Mouse (Mus musculus) CH12.LX (cell line): ENCODE data around the gene B4galt1. TPM values are rescaled to one million over a fixed set of nuclear protein-coding genes. Genes with fewer than 3 reads are reported as not detected.
A peak's percentile ranks its signal among the peaks of the same experiment; 100 is the strongest.

ENCODE experiments used
- DNase-seq: peaks from one replicate; pipeline ENCODE4 v3.0.0-alpha.2; 2013; ENCODE audit errors: extremely low read depth
- H3K27ac ChIP-seq: 2 replicates; pipeline ENCODE4 v1.5.1; 2012; ENCODE audit warnings: low read depth, mild to moderate bottlenecking, control low read depth, moderate library complexity; ENCODE audit not compliant: insufficient read depth
- H3K27me3 ChIP-seq: replicated peaks from 2 replicates; pipeline ENCODE3; 2012; ENCODE audit warnings: inconsistent platforms
- H3K36me3 ChIP-seq, 2 experiments: replicated peaks in 1 of 2; 2 replicates each; pipeline versions ENCODE3 to v1.6.1; 2012; ENCODE audit warnings: inconsistent platforms in 1 of 2, low read length in 1 of 2, mild to moderate bottlenecking in 1 of 2, mixed read lengths in 1 of 2, moderate library complexity in 1 of 2; ENCODE audit not compliant: control insufficient read depth in 1 of 2, insufficient read depth in 1 of 2
- H3K4me1 ChIP-seq, 2 experiments: 2 replicates each; pipeline ENCODE4 v1.6.1; 2012; ENCODE audit warnings: inconsistent platforms in 1 of 2, moderate library complexity in 1 of 2; ENCODE audit not compliant: insufficient read depth in 2 of 2, control insufficient read depth in 1 of 2
- H3K4me2 ChIP-seq: 2 replicates; pipeline ENCODE4 v1.6.1; 2012; ENCODE audit warnings: low read depth, mild to moderate bottlenecking, control low read depth; ENCODE audit not compliant: poor library complexity, insufficient read depth, severe bottlenecking
- H3K4me3 ChIP-seq, 3 experiments: fragments of 150-350 bp in 1 of 3; sonication (generic) in 1 of 3; replicated peaks in 1 of 3; 2 replicates each; pipeline versions ENCODE3 to v1.5.1; 2011 to 2012; ENCODE audit warnings: low read depth in 2 of 3, low read length in 2 of 3, mild to moderate bottlenecking in 2 of 3, moderate library complexity in 2 of 3, control low read depth in 1 of 3, improper control_type of control experiment in 1 of 3, inconsistent platforms in 1 of 3, mixed read lengths in 1 of 3; ENCODE audit not compliant: poor library complexity in 1 of 3
- H3K79me2 ChIP-seq: replicated peaks from 2 replicates; pipeline ENCODE4 v1.6.1; 2012; ENCODE audit warnings: mild to moderate bottlenecking, moderate library complexity; ENCODE audit not compliant: control insufficient read depth, poor library complexity, insufficient read depth, severe bottlenecking; ENCODE audit errors: extremely low read depth
- H3K9ac ChIP-seq: 2 replicates; pipeline ENCODE4 v1.6.1; 2012; ENCODE audit warnings: low read depth, mild to moderate bottlenecking, control low read depth, moderate library complexity; ENCODE audit not compliant: insufficient read depth
- H3K9me3 ChIP-seq: replicated peaks from 2 replicates; pipeline ENCODE3; 2012; ENCODE audit warnings: low read length, inconsistent platforms, mixed read lengths
- ELF1 ChIP-seq: IDR thresholded peaks from 2 replicates; pipeline ENCODE4 v1.6.1; 2014; ENCODE audit warnings: low read depth, mild to moderate bottlenecking, inconsistent platforms, low read length, improper control_type of control experiment
- GABPA ChIP-seq: IDR thresholded peaks from 2 replicates; pipeline ENCODE4 v1.6.1; 2012; ENCODE audit warnings: low read depth, low read length, improper control_type of control experiment, inconsistent platforms; ENCODE audit not compliant: insufficient replicate concordance
- IRF4 ChIP-seq: IDR thresholded peaks from 2 replicates; pipeline ENCODE4 v1.6.1; 2014; ENCODE audit warnings: low read depth, mild to moderate bottlenecking, inconsistent platforms, low read length, improper control_type of control experiment
- KAT2A ChIP-seq: IDR thresholded peaks from 2 replicates; pipeline ENCODE4 v1.6.1; 2012; ENCODE audit warnings: low read length, improper control_type of control experiment, inconsistent platforms; ENCODE audit not compliant: insufficient replicate concordance
- MAX ChIP-seq: IDR thresholded peaks from 2 replicates; pipeline ENCODE4 v1.6.1; 2011; ENCODE audit warnings: low read length, improper control_type of control experiment
- MAZ ChIP-seq: IDR thresholded peaks from 2 replicates; pipeline ENCODE4 v1.6.1; 2012; ENCODE audit warnings: low read depth, mild to moderate bottlenecking, inconsistent platforms, low read length, improper control_type of control experiment, moderate library complexity
- MEF2A ChIP-seq: IDR thresholded peaks from 2 replicates; pipeline ENCODE4 v1.6.1; 2014; ENCODE audit warnings: low read depth, mild to moderate bottlenecking, inconsistent platforms, low read length, improper control_type of control experiment, borderline replicate concordance
- MYC ChIP-seq: IDR thresholded peaks from 2 replicates; pipeline ENCODE4 v1.6.1; 2011; ENCODE audit warnings: low read depth, mild to moderate bottlenecking, improper control_type of control experiment, low read length
- NRF1 ChIP-seq: IDR thresholded peaks from 2 replicates; pipeline ENCODE4 v1.6.1; 2014; ENCODE audit warnings: low read depth, mild to moderate bottlenecking, inconsistent platforms, low read length, improper control_type of control experiment, moderate library complexity
- PAX5 ChIP-seq: IDR thresholded peaks from 2 replicates; pipeline ENCODE4 v1.6.1; 2012; ENCODE audit warnings: low read length, inconsistent platforms, mixed read lengths
- POLR2A ChIP-seq: IDR thresholded peaks from 2 replicates; pipeline ENCODE4 v1.6.1; 2011; ENCODE audit warnings: low read depth, mild to moderate bottlenecking, improper control_type of control experiment, low read length
- POLR2AphosphoS2 ChIP-seq: IDR thresholded peaks from 2 replicates; pipeline ENCODE4 v1.6.1; 2011; ENCODE audit warnings: low read depth, low read length, improper control_type of control experiment
- RAD21 ChIP-seq: IDR thresholded peaks from 2 replicates; pipeline ENCODE4 v1.6.1; 2011; ENCODE audit warnings: low read depth, mild to moderate bottlenecking, low read length, improper control_type of control experiment, moderate library complexity
- SMC3 ChIP-seq: IDR thresholded peaks from 2 replicates; pipeline ENCODE4 v1.6.1; 2011; ENCODE audit warnings: low read depth, low read length, improper control_type of control experiment
- TCF12 ChIP-seq: IDR thresholded peaks from 2 replicates; pipeline ENCODE4 v1.6.1; 2014; ENCODE audit warnings: low read depth, mild to moderate bottlenecking, inconsistent platforms, low read length, improper control_type of control experiment
- UBTF ChIP-seq: IDR thresholded peaks from 2 replicates; pipeline ENCODE4 v1.6.1; 2012; ENCODE audit warnings: low read depth, mild to moderate bottlenecking, inconsistent platforms, low read length, improper control_type of control experiment, moderate library complexity
- USF1 ChIP-seq: IDR thresholded peaks from 2 replicates; pipeline ENCODE4 v1.6.1; 2014; ENCODE audit warnings: low read depth, mild to moderate bottlenecking, inconsistent platforms, low read length, improper control_type of control experiment
- ZKSCAN1 ChIP-seq: IDR thresholded peaks from 2 replicates; pipeline ENCODE4 v1.6.1; 2012; ENCODE audit warnings: low read depth, inconsistent platforms, low read length, improper control_type of control experiment, borderline replicate concordance
- ZMIZ1 ChIP-seq: IDR thresholded peaks from 2 replicates; pipeline ENCODE4 v1.6.1; 2012; ENCODE audit warnings: low read depth, mild to moderate bottlenecking, inconsistent platforms, low read length, improper control_type of control experiment
- ZNF384 ChIP-seq: IDR thresholded peaks from 2 replicates; pipeline ENCODE4 v1.6.1; 2012; ENCODE audit warnings: low read depth, low read length, improper control_type of control experiment, inconsistent platforms
- dilution Hi-C: fragments of 300-500 bp; cut with MboI; formaldehyde crosslinking; loops from 2 replicates; pipeline ENCODE4 v1.14.3; 2020; ENCODE audit warnings: low sequenced_read_pairs; ENCODE audit not compliant: extremely low pct_unique_long_range_greater_than_20kb, extremely low pct_ligation_motif_present
- in situ Hi-C: fragments of 300-500 bp; cut with MboI; formaldehyde crosslinking; loops from 3 replicates; pipeline ENCODE4 v1.14.3; 2019; ENCODE audit warnings: low sequenced_read_pairs, low pct_ligation_motif_present, low pct_unique_long_range_greater_than_20kb, mixed read lengths
- polyA plus RNA-seq: library from polyadenylated mRNA; unstranded; fragments of >175 nt; gene quantifications from 2 replicates; pipeline ENCODE4 v1.2.1, GENCODE M21; 2012; ENCODE audit warnings: low read depth; ENCODE audit not compliant: insufficient read length
- total RNA-seq, 2 experiments: library from RNA; depleted of rRNA; stranded (reverse); fragments of 300-350 nt in 1 of 2; fragments of >200 nt in 1 of 2; gene quantifications; 2 replicates each; pipeline ENCODE4 v1.2.3; 2012 to 2014

B4galt1 gene
- total and polyA plus RNA-seq, 3 experiments = 46.6 to 80.2 (median 66.6) TPM

DNA sequence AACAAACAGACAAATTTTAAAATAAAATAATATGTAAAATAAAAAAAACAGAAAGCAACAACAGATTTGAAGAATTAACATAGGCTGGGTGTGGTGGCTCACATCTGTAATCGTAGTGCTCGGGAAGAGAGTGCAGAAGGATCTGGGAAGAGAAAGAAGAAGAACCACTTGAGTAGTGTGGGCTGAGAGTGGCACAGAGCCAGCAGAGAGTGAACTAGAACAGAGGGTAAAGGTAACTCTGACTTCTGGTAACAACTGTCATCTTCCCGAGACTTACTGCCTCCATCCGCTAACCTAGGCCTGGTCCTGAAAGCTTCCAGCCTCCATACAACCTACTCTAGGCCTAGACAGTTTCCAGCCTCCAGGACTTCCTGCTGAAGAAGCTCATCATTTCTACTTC lies 62.6 kb downstream of the B4galt1 start:
- Histone ChIP-seq H3K36me3 (peaks cover 0 to 3% of the 10 kb centered on the region in 2 experiments), H3K79me2 (no peaks in the 10 kb centered on the region), H3K27me3 (no peaks in the 10 kb centered on the region), H3K27ac (no peak overlapping the region), H3K4me1 (peaks cover 6 to 33% of the 10 kb centered on the region in 2 experiments), H3K9ac (no peak overlapping the region), H3K4me3 (no peak overlapping the region), H3K4me2 (no peak overlapping the region), H3K9me3 (peaks cover 16% of the 10 kb centered on the region)
- no peak for DNase-seq
- dilution Hi-C loops (no loop called here), in situ Hi-C loops (no loop called here)
- TF ChIP-seq NRF1 = no peak
- TF ChIP-seq ZMIZ1 = no peak
- TF ChIP-seq USF1 = no peak
- no peak for TF ChIP-seq POLR2AphosphoS2
- no peak for TF ChIP-seq MAX
- TF ChIP-seq GABPA = no peak
- TF ChIP-seq PAX5 = no peak
- TF ChIP-seq ELF1 = no peak
- no peak for TF ChIP-seq TCF12
- TF ChIP-seq MYC = no peak
- TF ChIP-seq SMC3 = no peak
- no peak for TF ChIP-seq ZKSCAN1
- no peak for TF ChIP-seq MEF2A
- TF ChIP-seq UBTF = no peak
- TF ChIP-seq KAT2A = no peak
- no peak for TF ChIP-seq POLR2A
- no peak for TF ChIP-seq MAZ
- TF ChIP-seq RAD21 = no peak

DNA sequence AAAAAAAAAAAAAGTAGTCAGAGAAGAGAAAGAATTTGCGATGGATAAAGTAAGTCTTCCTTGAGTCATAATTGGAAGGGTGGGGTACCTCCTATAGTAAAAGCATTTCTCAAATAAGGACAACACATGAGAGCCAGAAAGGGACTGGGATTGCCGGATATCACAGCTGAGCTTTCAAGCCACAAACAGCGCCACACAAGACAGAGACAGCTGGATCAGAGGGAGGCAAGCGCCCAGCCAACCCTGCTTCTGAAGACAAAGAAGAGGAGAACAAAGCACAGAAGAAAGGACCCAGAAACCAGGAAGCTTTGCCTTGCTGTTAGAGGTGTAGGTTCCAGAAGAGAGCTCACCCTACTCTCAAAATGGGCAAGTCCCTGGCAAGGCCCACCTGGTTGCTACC lies 67.2 kb downstream of the B4galt1 start:
- H3K4me2 ChIP-seq = no peak overlapping the region
- no peak for DNase-seq
- H3K79me2 ChIP-seq = no peaks in the 10 kb centered on the region
- no peak overlapping the region for H3K27ac ChIP-seq
- no peaks in the 10 kb centered on the region for H3K9me3 ChIP-seq
- dilution Hi-C loops (no loop called here), in situ Hi-C loops (no loop called here)
- no peak overlapping the region for H3K4me3 ChIP-seq
- TF ChIP-seq ZNF384 = 0 out of 2 replicates have a peak, but pooled peaks have one; percentile 2
- TF ChIP-seq IRF4 = no peak
- TF ChIP-seq ELF1 = no peak
- TF ChIP-seq USF1 = no peak
- H3K4me1 ChIP-seq = peaks cover 19 to 52% of the 10 kb centered on the region in 2 experiments
- no peaks in the 10 kb centered on the region for H3K36me3 ChIP-seq
- H3K27me3 ChIP-seq = no peaks in the 10 kb centered on the region
- H3K9ac ChIP-seq = no peak overlapping the region
